Mouse (Mus musculus) olfactory bulb, adult 2 months (tissue): ENCODE results near the gene Prdm16. TPM values are rescaled to one million over a fixed set of nuclear protein-coding genes. Genes with fewer than 3 reads are reported as not detected.

Source experiments
- H3K27ac ChIP-seq: fragments of 200-500 bp; 2 replicates; pipeline ENCODE4 v1.5.1; 2012; ENCODE audit warnings: low read depth, low read length; ENCODE audit not compliant: insufficient read depth
- H3K4me1 ChIP-seq: fragments of 200-500 bp; 2 replicates; pipeline ENCODE4 v1.6.1; 2012; ENCODE audit warnings: low read length; ENCODE audit not compliant: control insufficient read depth, insufficient read depth
- H3K4me3 ChIP-seq: fragments of 200-500 bp; 2 replicates; pipeline ENCODE4 v1.5.1; 2012; ENCODE audit warnings: mild to moderate bottlenecking, low read depth, low read length, moderate library complexity; ENCODE audit not compliant: insufficient read depth
- CTCF ChIP-seq: fragments of 200-500 bp; IDR thresholded peaks from 2 replicates; pipeline ENCODE4 v1.5.1; 2012; ENCODE audit warnings: low read depth, mild to moderate bottlenecking, low read length, moderate library complexity; ENCODE audit not compliant: insufficient read depth
- POLR2A ChIP-seq: fragments of 200-500 bp; IDR thresholded peaks from 2 replicates; pipeline ENCODE4 v1.6.1; 2012; ENCODE audit warnings: mild to moderate bottlenecking, low read depth, low read length, moderate library complexity; ENCODE audit not compliant: insufficient read depth
- WGBS: fragments of 180-500 bp; shearing (Covaris S2); methylation state at CpG from one replicate; pipeline ENCODE4 v1.1.7; 2018; 5-methylcytosine and 5-hydroxymethylcytosine counted together
- polyA plus RNA-seq: library from polyadenylated mRNA; stranded (reverse); fragments of >200 nt; gene quantifications from 2 replicates; pipeline ENCODE4 v1.2.4, GENCODE M21; 2012; ENCODE audit warnings: low replicate concordance; ENCODE audit not compliant: missing spikeins, insufficient read depth, insufficient read length

Prdm16 gene
- polyA plus RNA-seq, 1 experiment = not detected

- TF ChIP-seq POLR2A (no peak), CTCF (no peak)
- H3K4me1 ChIP-seq = no peaks in the 10 kb centered on the region; the same call in 1 of the 2 replicates
- no peak overlapping the region for H3K4me3 ChIP-seq
- H3K27ac ChIP-seq = no peak overlapping the region
- 89% methylated on average over 5 of the region's 5 CpGs for WGBS
Observed at GRCm38 (mm10) chr4:154369089-154369488, 267.6 kb downstream of the Prdm16 start.

GRCm38 (mm10) chr4:154366836-154367235 is 269.8 kb downstream of the Prdm16 start:
- TF ChIP-seq CTCF (no peak), POLR2A (no peak)
- H3K4me1 ChIP-seq = no peaks in the 10 kb centered on the region; the same call in 1 of the 2 replicates
- H3K4me3 ChIP-seq = no peak overlapping the region
- no peak overlapping the region for H3K27ac ChIP-seq
- whole genome bisulfite sequencing = 89% methylated on average over 6 of the region's 6 CpGs

GRCm38 (mm10) chr4:154364752-154365151 is 271.9 kb downstream of the Prdm16 start:
- no peak overlapping the region for H3K27ac ChIP-seq
- 89% methylated on average over 2 of the region's 2 CpGs for WGBS
- no peak overlapping the region for H3K4me3 ChIP-seq
- no peaks in the 10 kb centered on the region; the same call in 1 of the 2 replicates for H3K4me1 ChIP-seq
- TF ChIP-seq CTCF (no peak), POLR2A (no peak)

- Histone ChIP-seq H3K4me1 (no peaks in the 10 kb centered on the region; the same call in 1 of the 2 replicates), H3K27ac (no peak overlapping the region), H3K4me3 (no peak overlapping the region)
- WGBS = 81% methylated on average over 3 of the region's 3 CpGs
- TF ChIP-seq CTCF (no peak), POLR2A (no peak)
Observed at GRCm38 (mm10) chr4:154360850-154361249, 275.8 kb downstream of the Prdm16 start.

GRCm38 (mm10) chr4:154360441-154360840 is 276.2 kb downstream of the Prdm16 start:
- TF ChIP-seq POLR2A = no peak
- no peak for TF ChIP-seq CTCF
- no peaks in the 10 kb centered on the region; the same call in 1 of the 2 replicates for H3K4me1 ChIP-seq
- WGBS = 96% methylated on average over 6 of the region's 7 CpGs
- H3K4me3 ChIP-seq = no peak overlapping the region
- no peak overlapping the region for H3K27ac ChIP-seq

GRCm38 (mm10) chr4:154359762-154360300 is 276.8 kb downstream of the Prdm16 start:
- WGBS = 85% methylated on average over 9 of the region's 9 CpGs
- H3K4me1 ChIP-seq = no peaks in the 10 kb centered on the region; the same call in 1 of the 2 replicates
- TF ChIP-seq POLR2A (no peak), CTCF (no peak)
- no peak overlapping the region for H3K4me3 ChIP-seq
- H3K27ac ChIP-seq = no peak overlapping the region

GRCm38 (mm10) chr4:154358816-154359215 is 277.9 kb downstream of the Prdm16 start:
- TF ChIP-seq CTCF = no peak
- no peak for TF ChIP-seq POLR2A
- WGBS = 61% methylated on average over 11 of the region's 11 CpGs
- no peak overlapping the region for H3K4me3 ChIP-seq
- no peak overlapping the region for H3K27ac ChIP-seq
- no peaks in the 10 kb centered on the region; the same call in 1 of the 2 replicates for H3K4me1 ChIP-seq

- TF ChIP-seq POLR2A = no peak
- TF ChIP-seq CTCF = no peak
- WGBS = 89% methylated on average over 5 of the region's 5 CpGs
- Histone ChIP-seq H3K4me3 (no peak overlapping the region), H3K27ac (no peak overlapping the region), H3K4me1 (no peaks in the 10 kb centered on the region; the same call in 1 of the 2 replicates)
Observed at GRCm38 (mm10) chr4:154358370-154358769, 278.3 kb downstream of the Prdm16 start.

- TF ChIP-seq CTCF (no peak), POLR2A (no peak)
- H3K4me1 ChIP-seq = no peaks in the 10 kb centered on the region; the same call in 1 of the 2 replicates
- H3K4me3 ChIP-seq = no peak overlapping the region
- WGBS = 97% methylated on average over 5 of the region's 5 CpGs
- H3K27ac ChIP-seq = no peak overlapping the region
Observed at GRCm38 (mm10) chr4:154355408-154355807, 281.3 kb downstream of the Prdm16 start.

- WGBS = 55% methylated on average over 13 of the region's 13 CpGs
- TF ChIP-seq CTCF = no peak
- TF ChIP-seq POLR2A = no peak
Observed at GRCm38 (mm10) chr4:154352246-154352645, 284.4 kb downstream of the Prdm16 start.

More at GRCm38 (mm10) chr4:154352246-154352645, 284.4 kb downstream of the Prdm16 start:
- no peak overlapping the region for H3K4me3 ChIP-seq
- H3K27ac ChIP-seq = no peak overlapping the region
- peaks cover 2% of the 10 kb centered on the region; the same call in 1 of the 2 replicates for H3K4me1 ChIP-seq
